Mouse (Mus musculus): ENCODE data around the gene Npr1. TPM values are rescaled to one million over a fixed set of nuclear protein-coding genes. Genes with fewer than 3 reads are reported as not detected.

Gene Npr1
- total RNA-seq, 1 experiment: 16.4 TPM

DNA sequence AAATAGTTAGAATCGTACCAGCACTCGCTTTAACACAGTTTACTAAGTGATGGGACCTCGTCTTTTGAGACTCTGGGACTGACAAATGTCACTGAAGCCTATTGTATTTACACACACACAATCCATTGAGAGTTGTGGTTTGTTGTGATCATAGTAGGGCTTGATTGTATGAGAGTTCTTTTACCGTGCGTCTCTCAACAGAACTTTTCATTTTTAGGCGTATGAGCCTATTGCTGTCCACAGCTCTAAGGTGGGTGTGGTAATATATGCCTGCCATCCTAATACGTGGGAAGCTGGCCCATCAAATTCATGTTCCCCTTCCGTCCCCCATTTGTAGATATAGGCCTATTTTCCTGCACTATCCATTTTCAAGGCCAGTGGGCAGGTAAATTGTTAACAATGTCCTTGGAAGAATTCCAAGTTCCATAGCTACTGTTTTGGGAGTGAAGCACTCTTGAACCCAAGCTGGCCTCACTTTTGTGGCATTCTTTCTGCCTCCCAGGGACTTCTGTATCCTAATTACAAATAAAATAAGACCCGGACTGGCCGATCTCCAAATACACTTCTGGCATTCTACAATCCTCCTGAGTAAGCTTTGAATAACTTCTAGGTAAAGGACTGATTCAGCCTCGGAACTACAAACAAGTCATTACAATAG is 31.5 kb downstream of the Npr1 start:
- H3K36me3 ChIP-seq (ENCODE audit: control insufficient read depth, insufficient read depth, low read length, poor library complexity, severe bottlenecking): 0 out of 2 replicates have a peak, but pooled peaks cover 3% of the 10 kb centered on the region
- in situ Hi-C loops (cut with MboI; ENCODE audit: low sequenced_read_pairs in 2 of 2, unreplicated experiment in 2 of 2): no loop called here
- H3K4me3 ChIP-seq (ENCODE audit: insufficient read depth in 1 of 2, low read depth in 1 of 2, low read length in 2 of 2, poor library complexity in 1 of 2, severe bottlenecking in 1 of 2): peak overlapping the region; percentile 15 to 59
- no peak for TF ChIP-seq CHD2 (IDR thresholded peaks at IDR 0.05; ENCODE audit: low read depth, low read length)
- TF ChIP-seq MAFK (IDR thresholded peaks at IDR 0.05; ENCODE audit: insufficient read depth, low read depth, low read length): no peak
- no peak for TF ChIP-seq ZNF384 (IDR thresholded peaks at IDR 0.05; ENCODE audit: low read depth, low read length)
- TF ChIP-seq ZC3H11A (IDR thresholded peaks at IDR 0.05; ENCODE audit: borderline replicate concordance, low read depth, low read length): no peak
- no peak for TF ChIP-seq HCFC1 (IDR thresholded peaks at IDR 0.05; ENCODE audit: borderline replicate concordance, insufficient read depth, low read length)
- peak overlapping the region; percentile 54; the same call in 1 of the 2 replicates for H3K9ac ChIP-seq (ENCODE audit: insufficient read depth, low read depth, low read length, poor library complexity, severe bottlenecking)
- H3K27ac ChIP-seq (ENCODE audit: insufficient read depth, low read depth, low read length, poor library complexity, severe bottlenecking): peak overlapping the region; percentile 84; the same call in 1 of the 2 replicates
- no peak for DNase-seq (ENCODE audit: low read depth, low spot score)
- H3K9me3 ChIP-seq (ENCODE audit: control insufficient read depth, insufficient read depth, low read depth, low read length): no peaks in the 10 kb centered on the region
- H3K4me1 ChIP-seq (ENCODE audit: control insufficient read depth in 2 of 2, insufficient read depth in 2 of 2, low read length in 2 of 2, poor library complexity in 1 of 2): peaks cover 9 to 17% of the 10 kb centered on the region in 2 experiments

DNA sequence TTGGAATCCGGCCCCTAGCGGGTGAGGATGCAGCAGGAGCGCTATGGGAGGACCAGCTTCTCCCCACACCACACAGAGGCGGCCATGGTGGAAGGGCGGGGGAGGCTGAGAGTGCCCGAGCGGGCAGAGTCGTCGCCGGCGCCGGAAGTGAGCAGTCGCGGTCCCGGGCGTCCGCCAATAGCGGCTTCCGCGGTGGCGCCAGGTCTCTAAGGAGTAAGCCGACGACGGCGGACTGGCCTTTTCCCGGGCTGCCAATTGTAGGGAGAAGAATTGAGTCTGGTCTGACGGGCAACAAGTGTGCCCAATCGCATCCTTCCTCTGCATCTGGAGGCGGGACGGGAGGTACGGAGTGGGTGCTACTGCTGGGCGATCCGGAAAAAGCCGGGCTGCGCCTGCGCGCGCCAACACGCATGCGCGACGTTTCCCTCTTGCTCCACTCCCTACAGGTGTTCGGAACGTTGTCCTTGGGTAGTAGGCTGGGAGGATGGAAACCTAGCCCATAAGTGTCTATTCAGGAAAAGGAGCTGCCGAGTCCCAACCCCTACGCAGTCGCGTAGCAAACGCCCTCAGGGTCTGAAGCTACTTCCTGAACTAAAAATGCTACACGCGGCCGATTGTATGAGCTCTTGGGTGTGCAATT is 32.2 kb downstream of the Npr1 start, which contains the start of gene Ints3:
Gene Ints3 (minus strand): TSS at position 242 of the 640 bp plus-strand sequence.
- peak; percentile 98 for DNase-seq (ENCODE audit: low read depth, low spot score)
- H3K9me3 ChIP-seq (ENCODE audit: control insufficient read depth, insufficient read depth, low read depth, low read length): no peaks in the 10 kb centered on the region
- H3K36me3 ChIP-seq (ENCODE audit: control insufficient read depth, insufficient read depth, low read length, poor library complexity, severe bottlenecking): 0 out of 2 replicates have a peak, but pooled peaks cover 3% of the 10 kb centered on the region
- no peak for TF ChIP-seq HCFC1 (IDR thresholded peaks at IDR 0.05; ENCODE audit: borderline replicate concordance, insufficient read depth, low read length)
- no peak for TF ChIP-seq ZC3H11A (IDR thresholded peaks at IDR 0.05; ENCODE audit: borderline replicate concordance, low read depth, low read length)
- peak; percentile 70 for TF ChIP-seq CHD2 (IDR thresholded peaks at IDR 0.05; ENCODE audit: low read depth, low read length)
- TF ChIP-seq ZNF384 (IDR thresholded peaks at IDR 0.05; ENCODE audit: low read depth, low read length): no peak
- no peak; the same call in 1 of the 2 replicates for TF ChIP-seq MAFK (IDR thresholded peaks at IDR 0.05; ENCODE audit: insufficient read depth, low read depth, low read length)
- H3K27ac ChIP-seq (ENCODE audit: insufficient read depth, low read depth, low read length, poor library complexity, severe bottlenecking): peak within 1 kb of the TSS; percentile 96
- H3K4me3 ChIP-seq (ENCODE audit: insufficient read depth in 1 of 2, low read depth in 1 of 2, low read length in 2 of 2, poor library complexity in 1 of 2, severe bottlenecking in 1 of 2): peak within 1 kb of the TSS; percentile 90 to 96
- H3K4me1 ChIP-seq (ENCODE audit: control insufficient read depth in 2 of 2, insufficient read depth in 2 of 2, low read length in 2 of 2, poor library complexity in 1 of 2): peaks cover 10 to 17% of the 10 kb centered on the region in 2 experiments
- peak within 1 kb of the TSS; percentile 100 for H3K9ac ChIP-seq (ENCODE audit: insufficient read depth, low read depth, low read length, poor library complexity, severe bottlenecking)
- in situ Hi-C loops (cut with MboI; ENCODE audit: low sequenced_read_pairs in 2 of 2, unreplicated experiment in 2 of 2): no loop called here

DNA sequence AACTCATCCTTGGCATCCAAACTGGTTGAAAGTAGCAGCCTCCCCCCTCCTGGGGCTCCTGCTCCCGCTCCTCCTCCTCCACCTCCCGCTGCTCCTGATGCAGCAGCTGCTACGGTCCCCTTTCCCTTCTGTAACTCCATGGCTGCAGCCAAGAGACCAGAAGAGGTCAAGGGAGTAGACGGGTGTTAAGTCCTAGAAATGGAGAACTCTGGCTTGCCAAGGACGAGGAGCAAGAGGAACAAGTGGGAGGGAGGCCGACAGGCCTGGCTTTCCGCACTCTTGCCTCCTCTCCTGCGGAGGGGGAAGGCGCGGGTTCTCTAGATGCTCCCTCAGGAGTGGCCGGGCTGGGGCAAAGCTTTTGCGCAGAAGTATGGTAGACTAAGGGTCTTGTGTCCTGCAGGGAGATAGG is 32.9 kb downstream of the Npr1 start:
- no peak for TF ChIP-seq ZC3H11A (IDR thresholded peaks at IDR 0.05; ENCODE audit: borderline replicate concordance, low read depth, low read length)
- Histone ChIP-seq H3K36me3 (ENCODE audit: control insufficient read depth, insufficient read depth, low read length, poor library complexity, severe bottlenecking) (0 out of 2 replicates have a peak, but pooled peaks cover 3% of the 10 kb centered on the region), H3K9me3 (ENCODE audit: control insufficient read depth, insufficient read depth, low read depth, low read length) (no peaks in the 10 kb centered on the region), H3K9ac (ENCODE audit: insufficient read depth, low read depth, low read length, poor library complexity, severe bottlenecking) (peak overlapping the region; percentile 100), H3K4me3 (ENCODE audit: insufficient read depth in 1 of 2, low read depth in 1 of 2, low read length in 2 of 2, poor library complexity in 1 of 2, severe bottlenecking in 1 of 2) (peak overlapping the region; percentile 90 to 96), H3K27ac (ENCODE audit: insufficient read depth, low read depth, low read length, poor library complexity, severe bottlenecking) (peak overlapping the region; percentile 96), H3K4me1 (ENCODE audit: control insufficient read depth in 2 of 2, insufficient read depth in 2 of 2, low read length in 2 of 2, poor library complexity in 1 of 2) (peaks cover 11 to 15% of the 10 kb centered on the region in 2 experiments)
- in situ Hi-C loops (cut with MboI; ENCODE audit: low sequenced_read_pairs in 2 of 2, unreplicated experiment in 2 of 2): no loop called here
- DNase-seq (ENCODE audit: low read depth, low spot score): no peak

DNA sequence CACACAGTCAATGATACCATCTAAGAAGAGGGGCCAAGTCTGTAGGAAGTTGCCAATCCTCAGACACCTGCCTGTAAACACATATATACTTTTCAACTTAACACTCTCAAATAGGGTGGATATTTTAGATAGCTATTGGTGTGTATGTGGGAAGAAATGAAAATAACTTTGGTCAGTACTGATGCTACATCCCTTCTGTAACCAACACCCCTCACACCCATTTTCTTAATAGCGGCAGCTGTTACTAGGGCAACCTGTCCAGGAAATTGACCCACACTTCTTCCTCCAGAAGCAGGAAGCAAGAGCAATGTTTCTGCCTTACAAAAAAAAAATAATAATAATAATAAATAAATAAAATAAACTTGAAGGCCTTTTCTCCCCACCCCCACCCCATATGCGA is 33.3 kb downstream of the Npr1 start:
- H3K4me1 ChIP-seq (ENCODE audit: control insufficient read depth in 2 of 2, insufficient read depth in 2 of 2, low read length in 2 of 2, poor library complexity in 1 of 2): peaks cover 9 to 13% of the 10 kb centered on the region in 2 experiments
- 0 out of 2 replicates have a peak, but pooled peaks cover 3% of the 10 kb centered on the region for H3K36me3 ChIP-seq (ENCODE audit: control insufficient read depth, insufficient read depth, low read length, poor library complexity, severe bottlenecking)
- H3K4me3 ChIP-seq (ENCODE audit: insufficient read depth in 1 of 2, low read depth in 1 of 2, low read length in 2 of 2, poor library complexity in 1 of 2, severe bottlenecking in 1 of 2): peak overlapping the region; percentile 90 to 96
- DNase-seq (ENCODE audit: low read depth, low spot score): no peak
- no peak overlapping the region; the same call in 1 of the 2 replicates for H3K9ac ChIP-seq (ENCODE audit: insufficient read depth, low read depth, low read length, poor library complexity, severe bottlenecking)
- H3K27ac ChIP-seq (ENCODE audit: insufficient read depth, low read depth, low read length, poor library complexity, severe bottlenecking): no peak overlapping the region; the same call in 1 of the 2 replicates
- in situ Hi-C loops (cut with MboI; ENCODE audit: low sequenced_read_pairs in 2 of 2, unreplicated experiment in 2 of 2): no loop called here
- H3K9me3 ChIP-seq (ENCODE audit: control insufficient read depth, insufficient read depth, low read depth, low read length): no peaks in the 10 kb centered on the region
- TF ChIP-seq ZC3H11A (IDR thresholded peaks at IDR 0.05; ENCODE audit: borderline replicate concordance, low read depth, low read length) (no peak), CHD2 (IDR thresholded peaks at IDR 0.05; ENCODE audit: low read depth, low read length) (no peak)
